Mouse (Mus musculus): Measurements from ENCODE around the gene 1700001L19Rik.

1700001L19Rik gene

DNA sequence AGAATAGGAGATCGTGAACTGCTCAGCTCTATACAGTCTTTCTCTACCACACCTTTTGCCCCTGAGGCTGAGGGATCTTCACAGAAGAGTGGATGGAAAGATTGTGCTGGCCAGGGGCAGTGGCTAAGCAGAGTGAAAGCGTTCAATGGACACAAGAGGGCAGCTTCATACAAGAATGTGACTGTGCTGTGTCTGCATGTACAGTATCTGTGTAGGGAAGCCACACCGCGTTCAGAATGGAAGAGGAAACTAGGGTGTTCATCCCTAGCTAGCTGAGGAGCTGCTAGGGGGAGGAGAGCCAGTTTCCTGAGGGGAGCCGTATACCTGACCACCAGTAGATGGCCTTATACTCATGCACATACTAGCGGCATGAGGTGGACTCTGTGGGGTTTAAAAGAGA is 25.6 kb downstream of the 1700001L19Rik start:
- peak in 1 of 2 experiments; percentile 8 for DNase-seq

DNA sequence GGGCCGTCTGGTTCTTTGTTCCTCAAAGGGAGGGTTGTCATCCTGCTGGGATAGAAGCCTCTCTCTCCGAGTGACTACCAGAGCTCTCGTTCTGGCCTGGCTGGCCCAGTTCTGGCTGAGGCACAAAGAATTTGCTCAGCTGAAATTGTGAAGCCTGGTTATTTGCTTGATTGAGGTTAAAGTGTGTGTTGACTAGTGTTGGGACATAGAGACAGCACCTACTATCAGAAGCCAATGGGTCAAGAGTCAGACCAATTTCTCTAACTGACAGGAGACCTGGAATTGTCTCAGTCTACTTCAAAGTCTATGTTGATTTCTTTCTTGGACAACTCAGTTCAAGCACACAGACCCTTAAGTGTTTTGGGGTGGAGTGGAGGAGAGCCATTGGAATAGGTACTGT is 29.8 kb downstream of the 1700001L19Rik start:
- no peak for DNase-seq

DNA sequence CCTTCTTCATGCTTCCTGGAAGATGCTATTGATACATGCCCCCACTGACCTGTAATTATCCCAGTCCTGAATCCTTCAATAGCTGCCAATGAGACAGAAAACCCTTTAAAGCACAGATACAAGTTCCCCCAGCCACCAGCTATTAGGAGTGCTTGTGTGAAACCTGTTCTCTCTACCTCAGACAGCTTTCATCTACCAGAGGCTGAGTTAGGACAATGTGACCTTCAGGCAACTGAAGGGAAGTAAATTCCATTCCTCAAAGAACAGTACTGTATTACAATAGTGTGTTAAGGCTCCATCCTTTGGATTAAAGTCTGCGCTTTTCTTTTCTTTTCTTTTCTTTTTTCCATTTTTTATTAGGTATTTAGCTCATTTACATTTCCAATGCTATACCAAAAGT is 45.6 kb downstream of the 1700001L19Rik start:
- no peak for DNase-seq
